Mouse (Mus musculus) liver, embryonic 14.5 days (tissue): ENCODE results near the gene Tppp. TPM values are rescaled to one million over a fixed set of nuclear protein-coding genes. Genes with fewer than 3 reads are reported as not detected.
A peak's percentile ranks its signal among the peaks of the same experiment; 100 is the strongest.

Source experiments
- ATAC-seq: fragments of 200-750 bp; cut with Nextera tagmentation; 2 replicates; pipeline ENCODE4 v1.8.0; 2017; ENCODE audit warnings: moderate number of reproducible peaks, mild to moderate bottlenecking, moderate library complexity; ENCODE audit not compliant: insufficient read depth
- DNase-seq, 3 experiments: peaks; one replicate each; pipeline ENCODE4 v3.0.0-alpha.2; 2012 to 2013; ENCODE audit warnings: low read depth in 3 of 3, low spot score in 3 of 3
- H3K27ac ChIP-seq: fragments of 300-500 bp; sonication (generic); 2 replicates; pipeline ENCODE4 v1.5.1; 2014; ENCODE audit warnings: moderate library complexity, mild to moderate bottlenecking, control low read depth, inconsistent platforms
- H3K27me3 ChIP-seq: fragments of 300-500 bp; sonication (generic); 2 replicates; pipeline ENCODE4 v1.6.1; 2014; ENCODE audit warnings: mild to moderate bottlenecking, low read length, moderate library complexity; ENCODE audit not compliant: control insufficient read depth, insufficient read depth
- H3K36me3 ChIP-seq: fragments of 300-500 bp; sonication (generic); replicated peaks from 2 replicates; pipeline ENCODE4 v1.6.1; 2014; ENCODE audit warnings: low read depth; ENCODE audit not compliant: control insufficient read depth, insufficient read depth
- H3K4me1 ChIP-seq, 2 experiments: fragments of 200-500 bp in 1 of 2; fragments of 300-500 bp in 1 of 2; sonication (generic) in 1 of 2; replicated peaks; 2 replicates each; pipeline ENCODE4 v1.6.1; 2012 to 2014; ENCODE audit warnings: antibody characterized with exemption in 1 of 2, inconsistent platforms in 1 of 2, low read length in 1 of 2; ENCODE audit not compliant: control insufficient read depth in 2 of 2, insufficient read depth in 2 of 2
- H3K4me2 ChIP-seq: fragments of 300-500 bp; sonication (generic); 2 replicates; pipeline ENCODE4 v1.6.1; 2014; ENCODE audit warnings: low read depth, mild to moderate bottlenecking, control low read depth, moderate library complexity
- H3K4me3 ChIP-seq, 2 experiments: fragments of 200-500 bp in 1 of 2; fragments of 300-500 bp in 1 of 2; sonication (generic) in 1 of 2; 2 replicates each; pipeline ENCODE4 v1.5.1; 2012 to 2014; ENCODE audit warnings: low read depth in 2 of 2, low read length in 2 of 2, mild to moderate bottlenecking in 2 of 2, control low read depth in 1 of 2, inconsistent platforms in 1 of 2, moderate library complexity in 1 of 2; ENCODE audit not compliant: insufficient read depth in 1 of 2
- H3K9ac ChIP-seq: fragments of 300-500 bp; sonication (generic); replicated peaks from 2 replicates; pipeline ENCODE4 v1.6.1; 2014; ENCODE audit warnings: mild to moderate bottlenecking, control low read depth, moderate library complexity
- H3K9me3 ChIP-seq: fragments of 300-500 bp; sonication (generic); 2 replicates; pipeline ENCODE4 v1.6.1; 2016; ENCODE audit warnings: low read length, mixed read lengths; ENCODE audit not compliant: control insufficient read depth
- CTCF ChIP-seq: IDR thresholded peaks from 2 replicates; pipeline ENCODE4 v1.5.1; 2016; ENCODE audit warnings: antibody characterized with exemption, low read depth, control low read depth
- EP300 ChIP-seq: IDR thresholded peaks from 2 replicates; pipeline ENCODE4 v1.6.1; 2016; ENCODE audit warnings: antibody characterized with exemption, low read depth
- WGBS: fragments of 180-500 bp; shearing (Covaris S2); extraction: QIAGEN DNeasy Blood & Tissue Kit; methylation state at CpG from one replicate; pipeline ENCODE4 v1.1.7; 2014; ENCODE audit not compliant: insufficient replicate concordance; 5-methylcytosine and 5-hydroxymethylcytosine counted together
- polyA plus RNA-seq, 2 experiments: library from polyadenylated mRNA; depleted of rRNA in 1 of 2; stranded (reverse) in 1 of 2; unstranded in 1 of 2; fragments of >200 nt; fragmentation: Nextera tagmentation in 1 of 2; extraction: Ambion mirVana in 1 of 2; gene quantifications; 2 replicates each; pipeline versions ENCODE4 v1.2.1 to v1.2.3; 2012 to 2014

The Tppp gene
- polyA plus RNA-seq, 2 experiments, result 0.08 to 0.29 TPM

DNA sequence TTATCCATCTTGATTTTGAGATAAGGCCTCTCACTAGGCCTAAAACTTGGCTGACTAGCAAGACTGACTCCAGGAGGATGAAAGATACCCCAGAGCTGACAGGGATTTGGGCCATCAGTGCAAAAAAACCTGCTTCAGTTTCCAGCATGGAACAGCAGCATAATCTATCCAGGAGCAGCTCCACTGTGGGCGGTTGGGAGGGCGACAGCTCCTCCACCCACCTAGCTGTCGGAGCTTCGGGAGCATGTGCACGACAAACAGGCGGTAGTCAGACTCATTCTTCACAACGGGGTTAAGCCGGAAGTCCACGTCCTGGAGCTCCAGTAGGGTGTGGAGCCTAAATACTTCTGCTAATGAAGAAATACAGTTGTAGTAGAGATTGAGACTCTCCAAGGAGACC lies 48.9 kb downstream of the Tppp start:
- TF ChIP-seq EP300, result no peak
- TF ChIP-seq CTCF, result no peak
- no peak for DNase-seq
- WGBS, result 86% methylated on average over 9 of the region's 9 CpGs

DNA sequence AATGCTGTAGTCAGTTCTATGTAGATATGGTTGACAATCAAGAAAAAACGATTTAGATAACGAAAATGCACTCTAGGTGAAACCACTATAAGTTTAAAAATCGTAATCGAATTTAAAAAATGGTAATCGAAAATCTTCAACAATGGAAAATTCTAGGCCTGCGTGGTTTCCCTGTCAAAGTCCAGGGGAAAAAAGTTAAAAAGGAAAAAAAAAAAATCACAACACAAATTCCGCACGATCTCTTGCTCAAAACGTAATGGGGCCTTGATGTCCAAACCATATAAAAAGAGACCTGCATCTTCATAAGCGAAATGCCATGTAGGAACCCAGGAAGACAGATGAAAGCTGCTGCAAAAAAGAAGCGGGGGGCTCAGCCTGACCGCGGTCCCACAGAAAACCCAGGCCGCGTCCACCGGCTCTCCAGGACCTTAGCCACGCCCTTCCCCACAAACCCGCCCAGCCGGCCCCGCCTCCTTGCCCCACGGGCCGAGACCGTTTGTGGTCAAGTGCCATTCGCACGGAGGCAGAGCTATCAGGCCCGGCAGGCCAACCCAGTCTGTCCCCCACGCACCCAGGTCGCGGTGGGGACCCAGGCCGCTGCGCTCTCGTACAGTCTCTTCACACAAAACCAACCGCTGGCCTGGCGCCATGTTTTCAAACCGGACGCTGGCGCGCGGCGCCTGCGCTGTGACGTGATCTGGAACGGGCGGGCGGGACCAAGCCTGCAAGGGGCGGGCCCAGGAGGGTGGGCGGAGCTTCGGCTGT lies 52.6 kb downstream of the Tppp start, which contains the start of gene Cep72:
Cep72 (minus strand) TSS at position 687 of the 765 bp plus-strand sequence.
- ATAC-seq, result peak; percentile 97
- 3% methylated on average over 48 of the region's 48 CpGs for WGBS
- Histone ChIP-seq H3K9me3 (no peaks in the 10 kb centered on the region), H3K27me3 (no peaks in the 10 kb centered on the region), H3K36me3 (no peaks in the 10 kb centered on the region), H3K9ac (peak within 1 kb of the TSS; percentile 93), H3K4me1 (peaks cover 8 to 18% of the 10 kb centered on the region in 2 experiments), H3K27ac (peak within 1 kb of the TSS; percentile 71), H3K4me3 (peak within 1 kb of the TSS; percentile 82 to 93), H3K4me2 (peak within 1 kb of the TSS; percentile 77)
- peak in 2 of 3 experiments; percentile 84 to 88 for DNase-seq
- TF ChIP-seq CTCF (no peak), EP300 (no peak)

More for the DNA sequence above, 48.9 kb downstream of the Tppp start:
- H3K27me3 ChIP-seq, result no peaks in the 10 kb centered on the region
- H3K4me1 ChIP-seq, result peaks cover 2 to 3% of the 10 kb centered on the region in 2 experiments; a peak in 1 of 4 replicates
- H3K4me3 ChIP-seq, result no peak overlapping the region
- H3K9ac ChIP-seq, result no peak overlapping the region
- H3K4me2 ChIP-seq, result no peak overlapping the region
- no peak overlapping the region for H3K27ac ChIP-seq
- no peak for ATAC-seq
- H3K9me3 ChIP-seq, result no peaks in the 10 kb centered on the region
- H3K36me3 ChIP-seq, result no peaks in the 10 kb centered on the region; the same call in 1 of the 2 replicates

DNA sequence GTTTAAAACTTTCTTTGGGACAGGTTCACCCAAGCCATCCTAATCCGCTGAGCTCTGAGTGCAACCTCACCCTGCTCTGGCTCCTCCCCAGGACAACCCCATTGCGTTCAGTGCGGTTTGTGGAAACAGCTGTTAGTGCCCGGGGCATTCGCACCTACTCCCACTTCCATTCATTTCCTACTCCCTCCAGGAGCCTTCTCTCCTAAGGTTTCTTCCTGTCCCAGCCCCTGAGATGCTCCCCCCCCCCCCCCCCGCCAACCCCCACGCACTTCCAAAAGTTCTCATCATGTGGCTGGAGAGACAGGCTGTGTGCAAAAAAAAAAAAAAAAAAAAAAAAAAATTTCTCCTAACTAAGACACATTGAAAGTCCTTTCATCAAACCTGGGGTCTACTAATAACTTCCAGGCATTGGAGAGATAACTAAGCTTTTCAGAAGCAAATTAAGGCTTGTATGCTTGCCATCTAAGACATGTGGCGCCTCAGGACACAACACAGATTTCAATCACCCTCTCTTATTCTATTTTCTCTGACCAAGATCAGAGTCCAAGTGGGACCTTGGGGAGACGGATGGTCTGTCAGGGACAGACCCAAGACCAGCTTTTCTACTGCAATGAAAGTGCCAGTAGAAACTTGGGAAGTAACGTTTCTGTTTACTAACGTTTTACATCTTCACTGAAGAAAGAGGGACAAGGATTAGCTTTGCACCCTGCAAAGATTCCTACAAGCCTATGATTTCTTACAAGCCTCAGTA lies 53.3 kb downstream of the Tppp start:
- H3K36me3 ChIP-seq, result no peaks in the 10 kb centered on the region
- TF ChIP-seq CTCF (no peak), EP300 (no peak)
- peak overlapping the region; percentile 77 for H3K4me2 ChIP-seq
- no peak overlapping the region; the same call in none of the 2 replicates for H3K9ac ChIP-seq
- peak overlapping the region; percentile 82 to 93 for H3K4me3 ChIP-seq
- no peaks in the 10 kb centered on the region for H3K9me3 ChIP-seq
- H3K27me3 ChIP-seq, result no peaks in the 10 kb centered on the region
- peaks cover 9 to 18% of the 10 kb centered on the region in 2 experiments for H3K4me1 ChIP-seq
- ATAC-seq, result no peak; the same call in 1 of the 2 replicates
- DNase-seq, result peak in 1 of 3 experiments; percentile 84
- 30% methylated on average over 10 of the region's 11 CpGs for WGBS
- no peak overlapping the region for H3K27ac ChIP-seq

DNA sequence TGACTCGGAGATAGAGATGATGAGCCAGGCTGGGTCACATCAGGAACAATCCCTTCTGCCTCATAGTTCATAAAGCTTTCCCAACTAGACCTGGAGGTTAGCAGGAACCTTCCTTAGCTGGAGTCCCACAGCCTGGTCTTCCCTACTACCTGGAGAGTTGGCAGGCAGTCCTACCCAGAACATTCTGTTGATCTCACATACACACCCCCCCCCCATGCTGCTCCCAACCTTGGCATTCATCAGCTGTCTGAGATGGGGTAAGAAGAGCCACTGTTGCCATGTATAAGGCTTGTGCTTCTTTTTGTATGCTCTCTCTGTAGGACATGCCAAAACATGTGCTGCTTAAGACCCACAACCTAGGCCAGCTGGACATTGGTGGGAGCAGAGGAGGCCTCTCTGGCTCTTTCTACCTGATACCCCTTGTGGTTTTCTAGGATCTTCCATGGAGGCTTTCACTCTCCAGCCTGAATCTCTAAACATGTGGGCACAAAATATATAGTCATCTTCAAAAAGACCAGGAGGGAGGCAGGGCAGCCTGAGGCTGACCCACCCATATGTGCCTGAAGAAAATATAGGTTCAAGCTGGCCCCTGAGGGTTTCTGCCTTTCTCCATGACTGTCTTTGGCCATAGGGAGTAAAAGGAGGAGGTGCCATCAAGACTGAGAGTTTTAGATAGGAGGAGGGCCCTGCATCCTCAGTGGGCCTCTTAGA lies 54.3 kb downstream of the Tppp start:
- Histone ChIP-seq H3K4me2 (no peak overlapping the region), H3K9ac (no peak overlapping the region), H3K9me3 (no peaks in the 10 kb centered on the region), H3K36me3 (no peaks in the 10 kb centered on the region), H3K4me3 (no peak overlapping the region), H3K27me3 (no peaks in the 10 kb centered on the region), H3K27ac (no peak overlapping the region), H3K4me1 (peaks cover 9 to 18% of the 10 kb centered on the region in 2 experiments)
- no peak for ATAC-seq
- 64% methylated on average over 1 of the region's 1 CpGs for WGBS
- DNase-seq, result no peak
- TF ChIP-seq EP300, result no peak
- no peak for TF ChIP-seq CTCF
